Mouse (Mus musculus) layer of hippocampus, adult 8-10 months (tissue): Measurements from ENCODE around the gene Sly. TPM values are rescaled to one million over a fixed set of nuclear protein-coding genes. Genes with fewer than 3 reads are reported as not detected.
"Not testable (repeated sequence)": the region's sequence is repeated elsewhere in the genome, so short reads cannot be mapped to it uniquely, and the experiment has no call there.

ENCODE experiments used
- DNase-seq, 2 experiments: peaks; one replicate each; pipeline ENCODE4 v3.0.0; 2022; ENCODE audit warnings: low spot score in 2 of 2
- total RNA-seq, 4 experiments: library from RNA; stranded (reverse); gene quantifications; 2 replicates each; pipeline ENCODE4 v1.2.4; 2022

Gene Sly
- not detected for total RNA-seq

GRCm38 (mm10) chrY:57186888-57187287 is at the start of gene Sly:
TSS of gene Sly (plus strand) at chrY:57187188.
- not testable (repeated sequence) for DNase-seq
